Mouse (Mus musculus): ENCODE results near the gene Galnt10.

DNA sequence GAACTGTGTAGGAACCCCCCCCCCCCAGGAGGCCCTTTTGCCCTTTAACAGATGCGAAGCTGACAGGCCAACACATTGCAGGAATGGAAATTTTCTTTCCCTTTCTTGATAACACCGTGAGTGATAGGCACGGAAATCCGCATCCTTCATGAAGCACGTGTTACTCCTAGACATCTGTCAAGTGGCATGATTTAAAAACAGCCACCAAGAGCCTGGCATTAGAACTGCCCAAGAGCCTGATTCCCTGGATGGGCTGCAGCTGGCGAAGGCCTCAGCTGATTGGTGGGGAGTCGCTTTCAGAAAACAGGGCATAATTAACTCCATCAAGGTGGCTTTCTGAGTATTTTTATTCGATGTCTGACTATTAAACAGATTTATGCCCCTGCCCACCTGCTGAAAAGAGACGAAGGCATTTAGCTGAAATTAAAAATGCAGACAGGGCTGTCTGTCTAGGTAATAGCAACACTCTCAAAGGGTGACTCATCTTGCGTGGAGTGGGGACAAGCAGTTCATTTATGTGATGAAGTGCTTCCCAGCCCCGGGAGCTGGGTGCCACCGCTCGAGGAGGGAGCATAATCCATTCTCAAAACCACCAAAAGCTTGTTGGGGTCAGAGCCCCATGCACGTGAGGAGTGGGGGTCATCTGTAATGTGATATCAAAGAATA lies 108.4 kb downstream of the Galnt10 start:
- TF ChIP-seq POLR2A (IDR thresholded peaks at IDR 0.05; ENCODE audit: low read depth, low read length) (no peak), CTCF (IDR thresholded peaks at IDR 0.05; ENCODE audit: extremely low read depth, insufficient read length, insufficient replicate concordance, low read depth, low read length) (no peak)
